Mouse (Mus musculus) stomach, postnatal 0 days (tissue): Measurements from ENCODE around the gene Ddx58. TPM values are rescaled to one million over a fixed set of nuclear protein-coding genes. Genes with fewer than 3 reads are reported as not detected.

Experiments
- ATAC-seq: fragments of 200-750 bp; cut with Nextera tagmentation; 2 replicates; pipeline ENCODE4 v1.8.0; 2017; ENCODE audit not compliant: low FRiP score, low TSS enrichment
- DNase-seq: peaks from one replicate; pipeline ENCODE4 v3.0.0-alpha.2; 2016; ENCODE audit warnings: low spot score
- H3K27ac ChIP-seq: fragments of 300-500 bp; sonication (generic); replicated peaks from 2 replicates; pipeline ENCODE4 v1.5.1; 2014; ENCODE audit warnings: mild to moderate bottlenecking, control low read depth
- H3K27me3 ChIP-seq: fragments of 300-500 bp; sonication (generic); 2 replicates; pipeline ENCODE4 v1.6.1; 2014; ENCODE audit warnings: low read length; ENCODE audit not compliant: control insufficient read depth, insufficient read depth
- H3K36me3 ChIP-seq: fragments of 300-500 bp; sonication (generic); 2 replicates; pipeline ENCODE4 v1.6.1; 2014; ENCODE audit warnings: low read length, mixed read lengths; ENCODE audit not compliant: control insufficient read depth, insufficient read depth
- H3K4me1 ChIP-seq: fragments of 300-500 bp; sonication (generic); replicated peaks from 2 replicates; pipeline ENCODE4 v1.6.1; 2014; ENCODE audit warnings: antibody characterized with exemption; ENCODE audit not compliant: control insufficient read depth, insufficient read depth
- H3K4me2 ChIP-seq: fragments of 300-500 bp; sonication (generic); replicated peaks from 2 replicates; pipeline ENCODE4 v1.6.1; 2014; ENCODE audit warnings: low read depth, mild to moderate bottlenecking, control low read depth, moderate library complexity
- H3K4me3 ChIP-seq: fragments of 300-500 bp; sonication (generic); 2 replicates; pipeline ENCODE4 v1.5.1; 2014; ENCODE audit warnings: low read depth, low read length, control low read depth
- H3K9ac ChIP-seq: fragments of 300-500 bp; sonication (generic); 2 replicates; pipeline ENCODE4 v1.6.1; 2014; ENCODE audit warnings: mild to moderate bottlenecking, low read length, control low read depth, mixed read lengths
- H3K9me3 ChIP-seq: fragments of 300-500 bp; sonication (generic); 2 replicates; pipeline ENCODE4 v1.6.1; 2016; ENCODE audit warnings: low read length; ENCODE audit not compliant: control insufficient read depth
- CTCF ChIP-seq: IDR thresholded peaks from 2 replicates; pipeline ENCODE4 v1.5.1; 2016; ENCODE audit warnings: antibody characterized with exemption, low read depth, mild to moderate bottlenecking, moderate library complexity
- EP300 ChIP-seq: optimal IDR thresholded peaks from 2 replicates; pipeline ENCODE3; 2016; ENCODE audit warnings: antibody characterized with exemption
- WGBS: fragments of 180-500 bp; shearing (Covaris S2); extraction: QIAGEN DNeasy Blood & Tissue Kit; methylation state at CpG from one replicate; pipeline ENCODE4 v1.1.7; 2014; 5-methylcytosine and 5-hydroxymethylcytosine counted together
- polyA plus RNA-seq: library from polyadenylated mRNA; unstranded; fragments of >200 nt; fragmentation: Nextera tagmentation; extraction: Ambion mirVana; gene quantifications from 2 replicates; pipeline ENCODE4 v1.2.1, GENCODE M21; 2015

Ddx58 gene
- polyA plus RNA-seq, 1 experiment from 2014 or later = 5.9 TPM

GRCm38 (mm10) chr4:40278880-40279275, 39.2 kb upstream of the Ddx58 start:
- Histone ChIP-seq H3K27ac (peak overlapping the region; percentile 91), H3K27me3 (no peaks in the 10 kb centered on the region), H3K4me3 (peak overlapping the region; percentile 76), H3K4me1 (peaks cover 3% of the 10 kb centered on the region; the same call in 1 of the 2 replicates), H3K36me3 (no peaks in the 10 kb centered on the region), H3K4me2 (peak overlapping the region; percentile 90), H3K9ac (peak overlapping the region; percentile 87), H3K9me3 (no peaks in the 10 kb centered on the region)
- 0% methylated on average over 21 of the region's 21 CpGs for WGBS
- peak; percentile 71 for ATAC-seq
- TF ChIP-seq EP300 = no peak
- TF ChIP-seq CTCF = no peak
- DNase-seq = no peak

- TF ChIP-seq CTCF = no peak
- peak; percentile 87 for TF ChIP-seq EP300
- ATAC-seq = peak; percentile 98
- WGBS = under 1% methylated on average over 38 of the region's 38 CpGs
Observed at GRCm38 (mm10) chr4:40269430-40270032, 29.9 kb upstream of the Ddx58 start, which contains the start of the genes Smim27 and Topors. Gene Smim27, plus strand, starts transcription at chr4:40269579. Gene Topors, minus strand, starts transcription at chr4:40269850.

GRCm38 (mm10) chr4:40268835-40269234, 29.2 kb upstream of the Ddx58 start:
- H3K36me3 ChIP-seq = peaks cover 6% of the 10 kb centered on the region
- peak overlapping the region; percentile 76 for H3K9ac ChIP-seq
- peak overlapping the region; percentile 70 for H3K4me3 ChIP-seq
- ATAC-seq = no peak
- DNase-seq = no peak
- H3K4me1 ChIP-seq = 0 out of 2 replicates have a peak, but pooled peaks cover 2% of the 10 kb centered on the region
- H3K27ac ChIP-seq = peak overlapping the region; percentile 99
- TF ChIP-seq CTCF = no peak
- no peak for TF ChIP-seq EP300
- H3K4me2 ChIP-seq = peak overlapping the region; percentile 92
- no peaks in the 10 kb centered on the region for H3K9me3 ChIP-seq
- no peaks in the 10 kb centered on the region for H3K27me3 ChIP-seq
- WGBS = under 1% methylated on average over 16 of the region's 16 CpGs

More at GRCm38 (mm10) chr4:40269430-40270032, 29.9 kb upstream of the Ddx58 start, which contains the start of the genes Smim27 and Topors:
- H3K27ac ChIP-seq = peak within 1 kb of the TSS; percentile 99
- H3K4me2 ChIP-seq = peak within 1 kb of the TSS; percentile 92
- H3K4me3 ChIP-seq = peak within 1 kb of the TSS; percentile 70
- DNase-seq = peak; percentile 98
- no peaks in the 10 kb centered on the region for H3K27me3 ChIP-seq
- H3K9me3 ChIP-seq = no peaks in the 10 kb centered on the region
- H3K9ac ChIP-seq = peak within 1 kb of the TSS; percentile 76
- H3K4me1 ChIP-seq = 0 out of 2 replicates have a peak, but pooled peaks cover 2% of the 10 kb centered on the region
- H3K36me3 ChIP-seq = peaks cover 6% of the 10 kb centered on the region

GRCm38 (mm10) chr4:40268204-40268813, 28.7 kb upstream of the Ddx58 start:
- H3K9ac ChIP-seq = peak overlapping the region; percentile 76
- under 1% methylated on average over 48 of the region's 50 CpGs for whole genome bisulfite sequencing
- H3K4me3 ChIP-seq = peak overlapping the region; percentile 70
- H3K36me3 ChIP-seq = peaks cover 6% of the 10 kb centered on the region
- no peaks in the 10 kb centered on the region for H3K27me3 ChIP-seq
- H3K27ac ChIP-seq = peak overlapping the region; percentile 99
- H3K4me2 ChIP-seq = peak overlapping the region; percentile 92
- DNase-seq (peak; percentile 93), ATAC-seq (peak; percentile 64)
- peak; percentile 64 for TF ChIP-seq CTCF
- no peak for TF ChIP-seq EP300
- no peaks in the 10 kb centered on the region for H3K9me3 ChIP-seq
- H3K4me1 ChIP-seq = 0 out of 2 replicates have a peak, but pooled peaks cover 2% of the 10 kb centered on the region

- ATAC-seq (peak; percentile 28), DNase-seq (peak; percentile 38)
- no peak for TF ChIP-seq CTCF
- TF ChIP-seq EP300 = no peak
- H3K4me1 ChIP-seq = 0 out of 2 replicates have a peak, but pooled peaks cover 2% of the 10 kb centered on the region
- peak overlapping the region; percentile 92 for H3K4me2 ChIP-seq
- H3K27me3 ChIP-seq = no peaks in the 10 kb centered on the region
- no peaks in the 10 kb centered on the region for H3K9me3 ChIP-seq
- H3K9ac ChIP-seq = peak overlapping the region; percentile 76
- H3K27ac ChIP-seq = peak overlapping the region; percentile 99
- H3K4me3 ChIP-seq = peak overlapping the region; percentile 70
- whole genome bisulfite sequencing = 56% methylated on average over 7 of the region's 7 CpGs
- H3K36me3 ChIP-seq = peaks cover 6% of the 10 kb centered on the region
Observed at GRCm38 (mm10) chr4:40267681-40268080, 28.1 kb upstream of the Ddx58 start.

GRCm38 (mm10) chr4:40264321-40264720, 24.7 kb upstream of the Ddx58 start:
- Histone ChIP-seq H3K4me2 (no peak overlapping the region), H3K36me3 (peaks cover 23% of the 10 kb centered on the region), H3K4me1 (0 out of 2 replicates have a peak, but pooled peaks cover 2% of the 10 kb centered on the region), H3K27ac (no peak overlapping the region), H3K9ac (no peak overlapping the region), H3K9me3 (no peaks in the 10 kb centered on the region), H3K4me3 (no peak overlapping the region), H3K27me3 (no peaks in the 10 kb centered on the region)
- 22% methylated on average over 1 of the region's 1 CpGs for WGBS
- no peak for DNase-seq
- TF ChIP-seq CTCF (no peak), EP300 (no peak)
- no peak for ATAC-seq
